Mouse (Mus musculus): ENCODE data around the gene Glt6d1. TPM values are rescaled to one million over a fixed set of nuclear protein-coding genes. Genes with fewer than 3 reads are reported as not detected.

The Glt6d1 gene
- polyA plus RNA-seq, 1 experiment, result not detected

- Histone ChIP-seq H3K36me3 (ENCODE audit: control insufficient read depth) (no peaks in the 10 kb centered on the region), H3K4me3 (replicated peaks) (no peak within 1 kb of the TSS), H3K9me3 (ENCODE audit: control insufficient read depth, low read length) (no peaks in the 10 kb centered on the region), H3K27me3 (ENCODE audit: control insufficient read depth) (no peaks in the 10 kb centered on the region), H3K4me1 (ENCODE audit: control insufficient read depth) (no peaks in the 10 kb centered on the region)
- TF ChIP-seq GATA1 (IDR thresholded peaks at IDR 0.05; ENCODE audit: low read length), result no peak
These were observed 7.2 kb upstream of the Glt6d1 start, which contains the start of gene Lcn9 for GRCm38 (mm10) chr2:25822806-25823205. Gene Lcn9 (plus strand): TSS chr2:25823153.

- H3K36me3 ChIP-seq (ENCODE audit: control insufficient read depth), result no peaks in the 10 kb centered on the region
- no peaks in the 10 kb centered on the region for H3K27me3 ChIP-seq (ENCODE audit: control insufficient read depth)
- H3K4me3 ChIP-seq (replicated peaks), result no peak overlapping the region
- TF ChIP-seq TAL1 (IDR thresholded peaks at IDR 0.05; ENCODE audit: low read length) (no peak), GATA1 (IDR thresholded peaks at IDR 0.05; ENCODE audit: low read length) (no peak)
- no peaks in the 10 kb centered on the region; the same call in 1 of the 2 replicates for H3K4me1 ChIP-seq (ENCODE audit: control insufficient read depth)
- H3K9me3 ChIP-seq (ENCODE audit: control insufficient read depth, low read length), result no peaks in the 10 kb centered on the region
These were observed 2.3 kb downstream of the Glt6d1 start for GRCm38 (mm10) chr2:25813364-25813763.

- H3K4me1 ChIP-seq (ENCODE audit: control insufficient read depth), result no peaks in the 10 kb centered on the region; the same call in 1 of the 2 replicates
- H3K9me3 ChIP-seq (ENCODE audit: control insufficient read depth, low read length), result no peaks in the 10 kb centered on the region
- TF ChIP-seq GATA1 (IDR thresholded peaks at IDR 0.05; ENCODE audit: low read length), result no peak
- H3K36me3 ChIP-seq (ENCODE audit: control insufficient read depth), result no peaks in the 10 kb centered on the region
- no peak overlapping the region for H3K4me3 ChIP-seq (replicated peaks)
- H3K27me3 ChIP-seq (ENCODE audit: control insufficient read depth), result no peaks in the 10 kb centered on the region
These were observed 3.9 kb downstream of the Glt6d1 start for GRCm38 (mm10) chr2:25811711-25812110.

- no peaks in the 10 kb centered on the region for H3K9me3 ChIP-seq (ENCODE audit: control insufficient read depth, low read length)
- H3K4me3 ChIP-seq (replicated peaks), result no peak overlapping the region
- no peaks in the 10 kb centered on the region for H3K4me1 ChIP-seq (ENCODE audit: control insufficient read depth)
- no peaks in the 10 kb centered on the region for H3K36me3 ChIP-seq (ENCODE audit: control insufficient read depth)
- TF ChIP-seq GATA1 (IDR thresholded peaks at IDR 0.05; ENCODE audit: low read length), result no peak
- TF ChIP-seq TAL1 (IDR thresholded peaks at IDR 0.05; ENCODE audit: low read length), result no peak
- peaks cover 2% of the 10 kb centered on the region for H3K27me3 ChIP-seq (ENCODE audit: control insufficient read depth)
These were observed 17.6 kb downstream of the Glt6d1 start for GRCm38 (mm10) chr2:25798065-25798464.

- no peak for TF ChIP-seq TAL1 (IDR thresholded peaks at IDR 0.05; ENCODE audit: low read length)
- no peak for TF ChIP-seq GATA1 (IDR thresholded peaks at IDR 0.05; ENCODE audit: low read length)
- Histone ChIP-seq H3K36me3 (ENCODE audit: control insufficient read depth) (no peaks in the 10 kb centered on the region), H3K27me3 (ENCODE audit: control insufficient read depth) (peaks cover 2% of the 10 kb centered on the region), H3K9me3 (ENCODE audit: control insufficient read depth, low read length) (no peaks in the 10 kb centered on the region), H3K4me3 (replicated peaks) (no peak overlapping the region), H3K4me1 (ENCODE audit: control insufficient read depth) (no peaks in the 10 kb centered on the region)
These were observed 18.0 kb downstream of the Glt6d1 start for GRCm38 (mm10) chr2:25797635-25798034.

- TF ChIP-seq GATA1 (IDR thresholded peaks at IDR 0.05; ENCODE audit: low read length) (no peak), TAL1 (IDR thresholded peaks at IDR 0.05; ENCODE audit: low read length) (no peak)
- no peaks in the 10 kb centered on the region for H3K36me3 ChIP-seq (ENCODE audit: control insufficient read depth)
- peaks cover 41% of the 10 kb centered on the region for H3K4me1 ChIP-seq (ENCODE audit: control insufficient read depth)
- no peak overlapping the region for H3K4me3 ChIP-seq (replicated peaks)
- H3K27me3 ChIP-seq (ENCODE audit: control insufficient read depth), result no peaks in the 10 kb centered on the region; the same call in 1 of the 2 replicates
- H3K9me3 ChIP-seq (ENCODE audit: control insufficient read depth, low read length), result no peaks in the 10 kb centered on the region
These were observed 26.6 kb downstream of the Glt6d1 start for GRCm38 (mm10) chr2:25789092-25789491.

- TF ChIP-seq GATA1 (IDR thresholded peaks at IDR 0.05; ENCODE audit: low read length), result no peak
- TF ChIP-seq TAL1 (IDR thresholded peaks at IDR 0.05; ENCODE audit: low read length), result no peak
- H3K36me3 ChIP-seq (ENCODE audit: control insufficient read depth), result no peaks in the 10 kb centered on the region
- peaks cover 41% of the 10 kb centered on the region for H3K4me1 ChIP-seq (ENCODE audit: control insufficient read depth)
- no peaks in the 10 kb centered on the region; the same call in 1 of the 2 replicates for H3K27me3 ChIP-seq (ENCODE audit: control insufficient read depth)
- no peak overlapping the region for H3K4me3 ChIP-seq (replicated peaks)
- no peaks in the 10 kb centered on the region for H3K9me3 ChIP-seq (ENCODE audit: control insufficient read depth, low read length)
These were observed 29.9 kb downstream of the Glt6d1 start for GRCm38 (mm10) chr2:25785573-25786322.

- no peak within 1 kb of the TSS for H3K4me3 ChIP-seq (replicated peaks)
- H3K36me3 ChIP-seq (ENCODE audit: control insufficient read depth), result no peaks in the 10 kb centered on the region
- no peaks in the 10 kb centered on the region; the same call in 1 of the 2 replicates for H3K27me3 ChIP-seq (ENCODE audit: control insufficient read depth)
- no peak for TF ChIP-seq GATA1 (IDR thresholded peaks at IDR 0.05; ENCODE audit: low read length)
- TF ChIP-seq TAL1 (IDR thresholded peaks at IDR 0.05; ENCODE audit: low read length), result no peak
- H3K4me1 ChIP-seq (ENCODE audit: control insufficient read depth), result peaks cover 11% of the 10 kb centered on the region
- H3K9me3 ChIP-seq (ENCODE audit: control insufficient read depth, low read length), result no peaks in the 10 kb centered on the region
These were observed 33.7 kb downstream of the Glt6d1 start, which contains the start of gene Gm13539 for GRCm38 (mm10) chr2:25781957-25782356. Gene Gm13539 (plus strand): TSS chr2:25782257.

GRCm38 (mm10) chr2:25780921-25781320, 34.7 kb downstream of the Glt6d1 start:
- Histone ChIP-seq H3K9me3 (ENCODE audit: control insufficient read depth, low read length) (no peaks in the 10 kb centered on the region), H3K4me3 (replicated peaks) (no peak overlapping the region), H3K36me3 (ENCODE audit: control insufficient read depth) (no peaks in the 10 kb centered on the region), H3K4me1 (ENCODE audit: control insufficient read depth) (peaks cover 4% of the 10 kb centered on the region), H3K27me3 (ENCODE audit: control insufficient read depth) (no peaks in the 10 kb centered on the region; the same call in 1 of the 2 replicates)
- TF ChIP-seq GATA1 (IDR thresholded peaks at IDR 0.05; ENCODE audit: low read length) (no peak), TAL1 (IDR thresholded peaks at IDR 0.05; ENCODE audit: low read length) (no peak)

Measured in erythroblast, embryonic 14.5 days (primary cell).